In genomic region chr7:45334605-45335004, GRCm38 (mm10) we compare ENCODE assay signal across 11 mouse cellular contexts. TPM values are rescaled to one million over a fixed set of nuclear protein-coding genes. Genes with fewer than 3 reads are reported as not detected.
DNase-seq lines count a peak whose midpoint lies in the region; ATAC-seq and TF ChIP-seq lines count a peak whose summit lies in the region.
"Had no signal": no experiment of that assay in that cellular context is flagged by ENCODE, and none has a peak within 500 bp of the region (broad histone marks: within the 10 kb centered on the region; RNA-seq: fewer than 3 reads in every experiment).

No protein-coding gene starts in this region.

- no peaks in the 10 kb centered on the region for H3K36me3 ChIP-seq in hindbrain, embryonic 12.5 days
- H3K36me3 ChIP-seq in hindbrain, embryonic 16.5 days (ENCODE audit: control insufficient read depth, insufficient read depth, low read length), result no peaks in the 10 kb centered on the region
- H3K36me3 ChIP-seq in embryonic facial prominence, embryonic 12.5 days, result no peaks in the 10 kb centered on the region
- peaks cover 8% of the 10 kb centered on the region; the same call in 1 of the 2 replicates for H3K36me3 ChIP-seq in intestine, postnatal 0 days (ENCODE audit: control insufficient read depth, insufficient read depth)

- 34% methylated on average over 3 of the region's 3 CpGs for WGBS in hindbrain, embryonic 12.5 days
- WGBS in hindbrain, embryonic 16.5 days, result 26% methylated on average over 3 of the region's 3 CpGs
- 24% methylated on average over 3 of the region's 3 CpGs for WGBS in embryonic facial prominence, embryonic 12.5 days
- WGBS in intestine, postnatal 0 days, result 22% methylated on average over 3 of the region's 3 CpGs

- peaks cover 41% of the 10 kb centered on the region for H3K4me1 ChIP-seq in hindbrain, embryonic 12.5 days
- H3K4me1 ChIP-seq in hindbrain, embryonic 16.5 days (ENCODE audit: control insufficient read depth, insufficient read depth, low read depth, low read length), result peaks cover 15% of the 10 kb centered on the region
- H3K4me1 ChIP-seq in embryonic facial prominence, embryonic 12.5 days, result peaks cover 38% of the 10 kb centered on the region
- H3K4me1 ChIP-seq in intestine, postnatal 0 days (replicated peaks; ENCODE audit: control insufficient read depth, insufficient read depth, low read length), result peaks cover 23% of the 10 kb centered on the region

- no peak overlapping the region for H3K9ac ChIP-seq in hindbrain, embryonic 12.5 days
- no peak overlapping the region for H3K9ac ChIP-seq in hindbrain, embryonic 16.5 days (ENCODE audit: low read depth, low read length)
- 0 out of 2 replicates have a peak overlapping the region, but pooled peaks have one; percentile 54 for H3K9ac ChIP-seq in embryonic facial prominence, embryonic 12.5 days
- no peak overlapping the region for H3K9ac ChIP-seq in intestine, postnatal 0 days (ENCODE audit: low read depth, low read length)

- peak; percentile 55 for DNase-seq in heart, adult 8-10 months (ENCODE audit: low spot score)
- DNase-seq in cerebellum, postnatal 25 days, result no peak
- DNase-seq in yolk sac, embryonic 10.5 days (ENCODE audit: low spot score), result no peak
- no peak for DNase-seq in left cerebral cortex, adult 8-10 months (ENCODE audit: low spot score in 2 of 2)
- DNase-seq: forebrain, postnatal 0 days; lung, postnatal 10 days had no signal

- no peak overlapping the region for H3K27ac ChIP-seq in hindbrain, embryonic 12.5 days
- no peak overlapping the region for H3K27ac ChIP-seq in hindbrain, embryonic 16.5 days (ENCODE audit: low read depth, low read length)
- peak overlapping the region; percentile 18; the same call in 1 of the 2 replicates for H3K27ac ChIP-seq in embryonic facial prominence, embryonic 12.5 days
- no peak overlapping the region for H3K27ac ChIP-seq in intestine, postnatal 0 days (ENCODE audit: low read depth, low read length)

- peaks cover 28% of the 10 kb centered on the region for H3K27me3 ChIP-seq in hindbrain, embryonic 12.5 days
- no peaks in the 10 kb centered on the region; the same call in 1 of the 2 replicates for H3K27me3 ChIP-seq in hindbrain, embryonic 16.5 days (replicated peaks; ENCODE audit: control insufficient read depth, insufficient read depth, low read length)
- no peaks in the 10 kb centered on the region for H3K27me3 ChIP-seq in embryonic facial prominence, embryonic 12.5 days
- H3K27me3 ChIP-seq in intestine, postnatal 0 days (replicated peaks; ENCODE audit: control insufficient read depth, insufficient read depth, low read length), result no peaks in the 10 kb centered on the region

- H3K9me3 ChIP-seq in hindbrain, embryonic 12.5 days (replicated peaks), result no peaks in the 10 kb centered on the region
- H3K9me3 ChIP-seq in hindbrain, embryonic 16.5 days (ENCODE audit: control insufficient read depth, low read length), result no peaks in the 10 kb centered on the region
- H3K9me3 ChIP-seq in embryonic facial prominence, embryonic 12.5 days, result no peaks in the 10 kb centered on the region
- H3K9me3 ChIP-seq in intestine, postnatal 0 days (ENCODE audit: control insufficient read depth), result no peaks in the 10 kb centered on the region

- no peak overlapping the region for H3K4me3 ChIP-seq in hindbrain, embryonic 12.5 days
- no peak overlapping the region for H3K4me3 ChIP-seq in hindbrain, embryonic 16.5 days (ENCODE audit: low read length)
- H3K4me3 ChIP-seq in embryonic facial prominence, embryonic 12.5 days, result no peak overlapping the region
- no peak overlapping the region for H3K4me3 ChIP-seq in intestine, postnatal 0 days (ENCODE audit: low read depth, low read length)

- no peak for TF ChIP-seq CTCF in intestine, postnatal 0 days (IDR thresholded peaks at IDR 0.05; ENCODE audit: low read depth)

- H3K4me2 ChIP-seq in hindbrain, embryonic 12.5 days (replicated peaks), result 0 out of 2 replicates have a peak overlapping the region, but pooled peaks have one; percentile 89
- H3K4me2 ChIP-seq in hindbrain, embryonic 16.5 days (ENCODE audit: low read length), result no peak overlapping the region
- H3K4me2 ChIP-seq in embryonic facial prominence, embryonic 12.5 days (replicated peaks), result peak overlapping the region; percentile 78; the same call in 1 of the 2 replicates
- H3K4me2 ChIP-seq in intestine, postnatal 0 days (replicated peaks; ENCODE audit: low read depth), result peak overlapping the region; percentile 17; the same call in 1 of the 2 replicates

- ATAC-seq in hindbrain, embryonic 12.5 days (ENCODE audit: low FRiP score), result no peak
- no peak for ATAC-seq in hindbrain, embryonic 16.5 days
- ATAC-seq in embryonic facial prominence, embryonic 12.5 days (ENCODE audit: insufficient number of reproducible peaks, insufficient read depth, low FRiP score, low TSS enrichment), result no peak
- ATAC-seq in intestine, postnatal 0 days, result no peak
- ATAC-seq: forebrain, postnatal 0 days had no signal

RNA-seq across cellular contexts. Expression of gene Hrc, which starts 0.5 kb away (rescaled TPM):
- 0.65 and 0.68 TPM in 2 replicates for polyA plus RNA-seq in hindbrain, embryonic 12.5 days (2016; fragmentation: Nextera tagmentation; extraction: Ambion mirVana)
- 0.28 and 0.72 TPM in 2 replicates for polyA plus RNA-seq in hindbrain, embryonic 16.5 days (2015; fragmentation: Nextera tagmentation; extraction: Ambion mirVana)
- polyA plus RNA-seq in embryonic facial prominence, embryonic 12.5 days (2016; fragmentation: Nextera tagmentation; extraction: Ambion mirVana), result 0.81 and 1.5 TPM in 2 replicates
- total RNA-seq in heart, adult 8-10 months (2022), result 1,000 to 10,000 TPM; 1,032 to 1,216 (median 1,081) TPM
- polyA plus RNA-seq in intestine, postnatal 0 days (2015; fragmentation: Nextera tagmentation; extraction: Ambion mirVana), result 0.76 and 0.88 TPM in 2 replicates
- 1 to 10 TPM in 1 of 4 experiments, under 1 TPM in 3; 0.26 to 1.1 (median 0.78) TPM for total RNA-seq in left cerebral cortex, adult 8-10 months (2022)
- polyA plus RNA-seq: forebrain, postnatal 0 days had no signal

RNA-seq across cellular contexts. Expression of gene Trpm4, which starts 1.0 kb away (rescaled TPM):
- polyA plus RNA-seq in hindbrain, embryonic 12.5 days (2016; fragmentation: Nextera tagmentation; extraction: Ambion mirVana), result 11.5 and 14.7 TPM in 2 replicates
- polyA plus RNA-seq in hindbrain, embryonic 16.5 days (2015; fragmentation: Nextera tagmentation; extraction: Ambion mirVana), result 13.3 and 14.2 TPM in 2 replicates
- 16.1 and 18.5 TPM in 2 replicates for polyA plus RNA-seq in embryonic facial prominence, embryonic 12.5 days (2016; fragmentation: Nextera tagmentation; extraction: Ambion mirVana)
- total RNA-seq in heart, adult 8-10 months (2022), result 10 to 100 TPM; 23.8 to 36.3 (median 25.4) TPM
- polyA plus RNA-seq in intestine, postnatal 0 days (2015; fragmentation: Nextera tagmentation; extraction: Ambion mirVana), result 49.4 and 55.1 TPM in 2 replicates
- total RNA-seq in left cerebral cortex, adult 8-10 months (2022), result 10 to 100 TPM; 23.9 to 27.8 (median 25.1) TPM

RNA-seq across cellular contexts. Expression of gene Ppfia3, which starts 32.2 kb away (rescaled TPM):
- 15.6 and 16.2 TPM in 2 replicates for polyA plus RNA-seq in hindbrain, embryonic 12.5 days (2016; fragmentation: Nextera tagmentation; extraction: Ambion mirVana)
- 28.5 and 28.6 TPM in 2 replicates for polyA plus RNA-seq in hindbrain, embryonic 16.5 days (2015; fragmentation: Nextera tagmentation; extraction: Ambion mirVana)
- polyA plus RNA-seq in embryonic facial prominence, embryonic 12.5 days (2016; fragmentation: Nextera tagmentation; extraction: Ambion mirVana), result 8.8 and 9.2 TPM in 2 replicates
- under 1 TPM; 0.11 to 0.33 (median 0.20) TPM for total RNA-seq in heart, adult 8-10 months (2022)
- 24.5 and 24.8 TPM in 2 replicates for polyA plus RNA-seq in intestine, postnatal 0 days (2015; fragmentation: Nextera tagmentation; extraction: Ambion mirVana)
- 100 to 1,000 TPM; 137 to 162 (median 150) TPM for total RNA-seq in left cerebral cortex, adult 8-10 months (2022)
- total RNA-seq: common myeloid progenitor, adult 5-6 weeks had no signal

RNA-seq across cellular contexts. Expression of gene Lin7b, which starts 35.8 kb away (rescaled TPM):
- polyA plus RNA-seq in hindbrain, embryonic 12.5 days (2016; fragmentation: Nextera tagmentation; extraction: Ambion mirVana), result 2.9 and 3.8 TPM in 2 replicates
- 41.4 and 70.3 TPM in 2 replicates for polyA plus RNA-seq in hindbrain, embryonic 16.5 days (2015; fragmentation: Nextera tagmentation; extraction: Ambion mirVana)
- polyA plus RNA-seq in embryonic facial prominence, embryonic 12.5 days (2016; fragmentation: Nextera tagmentation; extraction: Ambion mirVana), result 1.2 and 1.9 TPM in 2 replicates
- 1 to 10 TPM; 1.0 to 1.5 (median 1.3) TPM for total RNA-seq in heart, adult 8-10 months (2022)
- polyA plus RNA-seq in intestine, postnatal 0 days (2015; fragmentation: Nextera tagmentation; extraction: Ambion mirVana), result 3.4 TPM in 2 replicates
- total RNA-seq in left cerebral cortex, adult 8-10 months (2022), result 100 to 1,000 TPM; 139 to 172 (median 159) TPM

RNA-seq across cellular contexts. Expression of gene Slc6a21, which starts 57.3 kb away (rescaled TPM):
- polyA plus RNA-seq in hindbrain, embryonic 12.5 days (2016; fragmentation: Nextera tagmentation; extraction: Ambion mirVana), result not detected in 2 replicates
- polyA plus RNA-seq in hindbrain, embryonic 16.5 days (2015; fragmentation: Nextera tagmentation; extraction: Ambion mirVana), result not detected in 2 replicates
- polyA plus RNA-seq in embryonic facial prominence, embryonic 12.5 days (2016; fragmentation: Nextera tagmentation; extraction: Ambion mirVana), result not detected in 2 replicates
- total RNA-seq in heart, adult 8-10 months (2022), result not detected
- not detected in 2 replicates for polyA plus RNA-seq in intestine, postnatal 0 days (2015; fragmentation: Nextera tagmentation; extraction: Ambion mirVana)
- under 1 TPM in 3 of 4 experiments, not detected in 1; 0.19 to 0.55 (median 0.34) TPM for total RNA-seq in left cerebral cortex, adult 8-10 months (2022)
- total RNA-seq: common myeloid progenitor, adult 5-6 weeks; forebrain, postnatal 0 days had no signal
- polyA plus RNA-seq: forebrain, postnatal 0 days had no signal
